Mouse (Mus musculus) hindbrain, embryonic 11.5 days (tissue): Measurements from ENCODE around the gene Iqsec1. TPM values are rescaled to one million over a fixed set of nuclear protein-coding genes. Genes with fewer than 3 reads are reported as not detected.
A peak's percentile ranks its signal among the peaks of the same experiment; 100 is the strongest.
"Not testable (repeated sequence)": the region's sequence is repeated elsewhere in the genome, so short reads cannot be mapped to it uniquely, and the experiment has no call there.

Experiments
- ATAC-seq: fragments of 200-750 bp; cut with Nextera tagmentation; 2 replicates; pipeline ENCODE4 v1.8.0; 2017; ENCODE audit warnings: mild to moderate bottlenecking, moderate TSS enrichment, moderate library complexity; ENCODE audit not compliant: low FRiP score
- DNase-seq: peaks from one replicate; pipeline ENCODE4 v3.0.0-alpha.2; 2015; ENCODE audit warnings: low spot score
- H3K27ac ChIP-seq: fragments of 300-500 bp; sonication (generic); 2 replicates; pipeline ENCODE4 v1.5.1; 2014; ENCODE audit warnings: mild to moderate bottlenecking, low read depth, low read length
- H3K27me3 ChIP-seq: fragments of 300-500 bp; sonication (generic); 2 replicates; pipeline ENCODE4 v1.6.1; 2014; ENCODE audit warnings: mild to moderate bottlenecking, low read length, moderate library complexity, mixed read lengths; ENCODE audit not compliant: control insufficient read depth, insufficient read depth
- H3K36me3 ChIP-seq: fragments of 300-500 bp; sonication (generic); 2 replicates; pipeline ENCODE4 v1.6.1; 2014; ENCODE audit warnings: mild to moderate bottlenecking, low read length, moderate library complexity, mixed read lengths; ENCODE audit not compliant: control insufficient read depth, insufficient read depth
- H3K4me1 ChIP-seq: fragments of 300-500 bp; sonication (generic); replicated peaks from 2 replicates; pipeline ENCODE4 v1.6.1; 2014; ENCODE audit warnings: low read length, mixed read lengths; ENCODE audit not compliant: control insufficient read depth, insufficient read depth
- H3K4me2 ChIP-seq: fragments of 300-500 bp; sonication (generic); replicated peaks from 2 replicates; pipeline ENCODE4 v1.6.1; 2014; ENCODE audit warnings: mild to moderate bottlenecking, low read depth, low read length
- H3K4me3 ChIP-seq: fragments of 300-500 bp; sonication (generic); 2 replicates; pipeline ENCODE4 v1.5.1; 2014; ENCODE audit warnings: low read depth, low read length
- H3K9ac ChIP-seq: fragments of 300-500 bp; sonication (generic); 2 replicates; pipeline ENCODE4 v1.6.1; 2014; ENCODE audit warnings: low read depth, low read length
- H3K9me3 ChIP-seq: fragments of 300-500 bp; sonication (generic); 2 replicates; pipeline ENCODE4 v1.6.1; 2016; ENCODE audit warnings: low read length; ENCODE audit not compliant: control insufficient read depth
- WGBS: fragments of 180-500 bp; shearing (Covaris S2); extraction: QIAGEN DNeasy Blood & Tissue Kit; methylation state at CpG from one replicate; pipeline ENCODE4 v1.1.7; 2014; 5-methylcytosine and 5-hydroxymethylcytosine counted together
- polyA plus RNA-seq: library from polyadenylated mRNA; unstranded; fragments of >200 nt; fragmentation: Nextera tagmentation; extraction: Ambion mirVana; gene quantifications from 2 replicates; pipeline ENCODE4 v1.2.1, GENCODE M21; 2014

Gene Iqsec1
- polyA plus RNA-seq, 1 experiment from 2014 or later: 22.4 TPM

DNA sequence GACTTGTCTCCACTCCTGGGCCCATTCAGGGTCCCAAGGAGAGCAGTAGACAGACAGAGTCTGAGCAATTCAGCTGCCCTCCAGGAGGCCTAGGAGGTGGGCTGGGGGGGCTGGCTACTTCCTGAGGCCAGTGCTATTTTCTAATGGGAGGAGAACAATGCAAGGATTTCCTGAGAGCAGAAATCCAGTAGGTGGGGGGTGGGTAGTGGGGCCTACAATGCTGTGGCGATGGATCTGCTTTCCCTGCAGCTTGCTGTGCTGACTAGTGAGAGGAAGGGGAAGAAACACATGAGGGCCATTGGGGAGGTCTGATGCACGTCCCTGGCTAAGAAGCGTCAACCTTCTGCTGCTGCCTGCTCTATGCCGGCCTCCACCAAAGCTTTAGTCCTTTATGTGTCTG lies 309.7 kb downstream of the Iqsec1 start:
- WGBS: 73% methylated on average over 4 of the region's 4 CpGs
- Histone ChIP-seq H3K27ac (no peak overlapping the region), H3K4me3 (no peak overlapping the region), H3K27me3 (no peaks in the 10 kb centered on the region), H3K4me2 (no peak overlapping the region), H3K9ac (no peak overlapping the region), H3K4me1 (no peaks in the 10 kb centered on the region), H3K36me3 (peaks cover 18% of the 10 kb centered on the region; the same call in 1 of the 2 replicates), H3K9me3 (no peaks in the 10 kb centered on the region)
- ATAC-seq (no peak), DNase-seq (no peak)

DNA sequence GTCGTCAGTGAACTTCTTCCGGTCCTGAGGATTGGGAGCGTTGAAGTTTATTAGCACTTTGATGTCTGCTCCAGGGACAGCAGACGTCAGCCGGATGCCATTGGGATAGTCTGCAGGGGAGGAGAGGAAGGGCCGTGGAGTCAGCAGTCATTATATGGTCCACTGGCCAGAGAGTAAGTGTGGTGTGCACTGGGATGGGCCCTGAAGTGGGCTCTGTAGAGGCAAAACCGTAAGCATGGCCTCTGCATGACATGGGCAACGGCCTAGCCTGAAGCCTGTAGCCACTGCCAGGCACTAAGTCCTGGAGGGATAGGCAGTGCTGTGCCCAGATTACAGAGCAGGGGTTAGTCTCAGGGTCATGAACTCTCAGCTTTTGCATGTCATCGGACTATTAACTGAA lies 319.8 kb downstream of the Iqsec1 start:
- Histone ChIP-seq H3K9ac (no peak overlapping the region), H3K4me3 (no peak overlapping the region), H3K27ac (no peak overlapping the region), H3K9me3 (no peaks in the 10 kb centered on the region), H3K4me1 (no peaks in the 10 kb centered on the region), H3K4me2 (no peak overlapping the region), H3K36me3 (peaks cover 13% of the 10 kb centered on the region), H3K27me3 (no peaks in the 10 kb centered on the region)
- DNase-seq (no peak), ATAC-seq (no peak)
- 86% methylated on average over 9 of the region's 9 CpGs for WGBS

DNA sequence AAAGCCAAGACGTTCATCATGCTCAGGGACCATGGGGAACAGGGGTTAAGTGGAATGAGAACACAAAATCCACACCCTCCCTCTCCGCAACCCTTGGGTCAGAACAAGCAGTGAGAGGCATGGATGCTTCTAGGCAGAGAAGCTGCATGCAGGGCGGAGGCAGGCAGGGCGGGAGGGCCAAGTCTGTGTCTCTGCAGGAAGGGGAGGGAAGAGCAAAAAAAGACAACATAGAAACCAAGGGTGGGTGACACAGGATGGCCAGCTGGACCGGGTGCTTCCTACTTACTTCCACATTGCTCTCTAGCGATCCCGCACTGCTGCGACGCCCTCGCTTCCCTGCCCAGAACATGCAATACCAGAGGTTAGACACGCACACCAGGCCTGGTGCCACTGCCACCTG lies 324.7 kb downstream of the Iqsec1 start:
- DNase-seq (no peak), ATAC-seq (no peak)
- no peak overlapping the region for H3K4me3 ChIP-seq
- no peaks in the 10 kb centered on the region for H3K9me3 ChIP-seq
- H3K4me1 ChIP-seq: no peaks in the 10 kb centered on the region; the same call in 1 of the 2 replicates
- peaks cover 12% of the 10 kb centered on the region; the same call in 1 of the 2 replicates for H3K36me3 ChIP-seq
- no peak overlapping the region for H3K9ac ChIP-seq
- no peaks in the 10 kb centered on the region for H3K27me3 ChIP-seq
- 86% methylated on average over 11 of the region's 11 CpGs for WGBS
- no peak overlapping the region for H3K27ac ChIP-seq
- no peak overlapping the region for H3K4me2 ChIP-seq

DNA sequence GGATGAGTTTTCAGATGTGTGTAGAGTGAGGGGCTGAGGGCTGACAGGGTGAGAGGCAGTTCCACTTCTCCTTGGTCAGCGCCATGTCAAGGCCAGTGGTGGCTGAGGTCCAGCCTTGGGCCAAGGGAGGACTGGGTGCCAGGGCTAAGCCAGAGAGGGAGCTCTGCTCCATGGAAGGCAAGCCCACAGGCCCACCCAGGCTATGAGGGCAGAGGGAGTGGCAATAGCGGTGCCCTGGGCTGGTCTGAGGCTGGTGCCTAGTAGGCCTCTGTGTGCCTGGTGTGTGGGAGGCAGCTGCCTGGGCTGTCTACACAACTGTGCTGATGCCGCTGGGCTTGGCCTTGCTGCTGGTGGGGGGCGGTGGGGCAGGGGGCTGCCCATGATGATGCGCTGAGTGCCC lies 326.3 kb downstream of the Iqsec1 start:
- Histone ChIP-seq H3K4me3 (no peak overlapping the region), H3K4me1 (no peaks in the 10 kb centered on the region; the same call in 1 of the 2 replicates), H3K9me3 (no peaks in the 10 kb centered on the region), H3K4me2 (no peak overlapping the region), H3K27me3 (no peaks in the 10 kb centered on the region), H3K27ac (no peak overlapping the region), H3K36me3 (peaks cover 12% of the 10 kb centered on the region; the same call in 1 of the 2 replicates), H3K9ac (no peak overlapping the region)
- ATAC-seq (no peak), DNase-seq (no peak)
- WGBS: 98% methylated on average over 4 of the region's 5 CpGs

DNA sequence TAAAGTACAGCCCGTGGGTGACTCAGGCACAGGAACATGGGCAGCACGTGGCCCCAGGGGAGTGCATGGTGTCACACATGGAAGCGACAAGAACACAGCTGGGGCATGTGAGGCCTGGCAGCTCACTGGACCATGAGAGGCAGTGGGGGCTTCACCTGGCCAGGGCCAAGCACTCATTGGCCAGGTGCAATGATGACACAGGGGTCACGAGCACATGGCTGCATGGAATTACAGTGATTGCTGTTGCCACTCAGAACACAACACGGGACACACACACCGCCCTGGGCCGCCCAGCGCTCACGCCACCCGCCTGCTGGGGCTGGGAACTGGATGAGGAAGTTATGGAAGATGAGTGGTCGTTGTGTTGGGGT lies 327.5 kb downstream of the Iqsec1 start:
- no peak overlapping the region for H3K9ac ChIP-seq
- H3K27me3 ChIP-seq: no peaks in the 10 kb centered on the region
- no peak overlapping the region for H3K4me2 ChIP-seq
- no peaks in the 10 kb centered on the region; the same call in 1 of the 2 replicates for H3K4me1 ChIP-seq
- H3K36me3 ChIP-seq: peaks cover 9% of the 10 kb centered on the region; the same call in 1 of the 2 replicates
- no peak overlapping the region for H3K27ac ChIP-seq
- 93% methylated on average over 11 of the region's 11 CpGs for WGBS
- no peak for DNase-seq
- no peak overlapping the region for H3K4me3 ChIP-seq
- ATAC-seq: no peak
- H3K9me3 ChIP-seq: no peaks in the 10 kb centered on the region

DNA sequence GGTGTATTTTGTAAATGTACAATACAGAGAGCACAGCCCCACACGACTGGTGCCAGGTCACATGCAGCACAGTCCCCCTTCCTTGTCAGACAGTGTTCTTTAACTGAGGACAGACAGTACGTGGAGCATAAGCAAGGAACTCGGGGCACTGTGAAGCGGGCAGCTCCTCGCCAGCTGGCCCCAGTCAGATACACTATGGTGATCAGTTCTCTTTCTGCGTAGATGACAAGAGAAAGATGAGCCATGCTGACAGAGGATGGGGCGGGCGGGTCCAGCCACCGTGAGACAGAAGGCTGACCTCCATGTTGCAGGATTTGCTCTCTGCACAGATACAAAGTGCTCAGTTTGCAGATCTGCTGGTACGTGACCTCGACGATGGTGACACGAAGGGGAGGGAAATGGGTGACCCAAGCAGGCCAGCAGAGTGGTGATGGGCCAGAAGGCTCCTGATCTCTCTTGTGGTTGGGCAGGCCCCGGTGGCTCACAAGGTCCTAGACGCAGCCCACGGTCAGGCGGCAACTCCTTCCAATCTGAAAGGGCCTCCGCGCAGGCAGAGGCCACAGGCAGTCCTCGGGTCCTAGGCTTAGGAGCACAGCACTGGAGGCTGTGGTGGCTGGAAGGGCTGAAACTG lies 328.0 kb downstream of the Iqsec1 start:
- Histone ChIP-seq H3K27me3 (no peaks in the 10 kb centered on the region), H3K9me3 (no peaks in the 10 kb centered on the region), H3K27ac (no peak overlapping the region), H3K9ac (no peak overlapping the region), H3K36me3 (peaks cover 8% of the 10 kb centered on the region; the same call in 1 of the 2 replicates), H3K4me1 (no peaks in the 10 kb centered on the region; the same call in 1 of the 2 replicates), H3K4me2 (no peak overlapping the region), H3K4me3 (no peak overlapping the region)
- WGBS: 89% methylated on average over 20 of the region's 20 CpGs
- ATAC-seq: no peak
- no peak for DNase-seq

DNA sequence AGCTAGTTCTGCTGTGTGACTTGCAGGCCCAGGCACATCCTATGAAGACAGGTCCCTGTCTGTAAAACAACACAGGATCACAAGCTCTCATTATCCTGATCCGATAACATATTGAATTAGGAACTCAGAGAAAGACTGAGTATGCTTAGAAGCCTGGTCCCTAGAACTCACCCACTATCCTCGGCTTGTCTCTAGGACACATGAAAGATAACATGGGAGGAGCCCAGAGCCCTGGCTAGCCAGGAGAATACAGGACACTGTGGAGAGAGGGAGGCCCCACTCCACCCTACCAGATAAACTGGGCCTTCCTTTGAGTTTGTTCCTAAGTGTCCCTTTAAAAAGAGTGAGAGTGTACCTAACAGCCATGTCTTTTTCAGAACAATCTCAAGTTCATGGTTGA lies 328.6 kb downstream of the Iqsec1 start:
- 69% methylated on average over 2 of the region's 2 CpGs for WGBS

DNA sequence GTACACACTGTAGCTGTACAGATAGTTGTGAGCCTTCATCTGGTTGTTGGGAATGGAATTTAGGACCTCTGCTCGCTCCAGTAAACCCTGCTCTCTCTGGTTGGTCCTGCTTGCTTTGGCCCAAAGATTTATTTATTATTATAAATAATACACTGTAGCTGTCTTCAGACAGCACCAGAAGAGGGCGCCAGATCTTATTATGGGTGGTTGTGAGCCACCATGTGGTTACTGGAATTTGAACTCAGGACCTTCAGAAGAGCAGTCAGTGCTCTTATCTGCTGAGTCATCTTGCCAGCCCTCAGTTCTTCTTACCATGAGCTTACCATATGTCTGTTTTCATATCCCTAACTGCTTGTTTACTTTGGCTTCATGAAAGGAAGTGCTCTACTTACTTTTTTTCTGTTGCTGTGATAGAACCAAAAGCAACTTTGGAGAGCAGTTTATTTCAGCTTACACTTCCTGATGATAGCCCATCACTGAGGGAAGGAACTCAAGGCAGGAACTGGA lies 332.1 kb downstream of the Iqsec1 start:
- not testable (repeated sequence) for ATAC-seq, H3K27ac ChIP-seq, H3K27me3 ChIP-seq, DNase-seq, H3K36me3 ChIP-seq, H3K9me3 ChIP-seq, H3K9ac ChIP-seq, H3K4me2 ChIP-seq, H3K4me1 ChIP-seq, H3K4me3 ChIP-seq
- WGBS: 76% methylated on average over 2 of the region's 2 CpGs

More for the DNA sequence above, 328.6 kb downstream of the Iqsec1 start:
- no peaks in the 10 kb centered on the region for H3K9me3 ChIP-seq
- no peaks in the 10 kb centered on the region for H3K27me3 ChIP-seq
- no peak overlapping the region for H3K4me2 ChIP-seq
- H3K4me1 ChIP-seq: no peaks in the 10 kb centered on the region; the same call in 1 of the 2 replicates
- DNase-seq (no peak), ATAC-seq (no peak)
- H3K9ac ChIP-seq: no peak overlapping the region
- 0 out of 2 replicates have a peak, but pooled peaks cover 4% of the 10 kb centered on the region for H3K36me3 ChIP-seq
- H3K27ac ChIP-seq: no peak overlapping the region
- no peak overlapping the region for H3K4me3 ChIP-seq

DNA sequence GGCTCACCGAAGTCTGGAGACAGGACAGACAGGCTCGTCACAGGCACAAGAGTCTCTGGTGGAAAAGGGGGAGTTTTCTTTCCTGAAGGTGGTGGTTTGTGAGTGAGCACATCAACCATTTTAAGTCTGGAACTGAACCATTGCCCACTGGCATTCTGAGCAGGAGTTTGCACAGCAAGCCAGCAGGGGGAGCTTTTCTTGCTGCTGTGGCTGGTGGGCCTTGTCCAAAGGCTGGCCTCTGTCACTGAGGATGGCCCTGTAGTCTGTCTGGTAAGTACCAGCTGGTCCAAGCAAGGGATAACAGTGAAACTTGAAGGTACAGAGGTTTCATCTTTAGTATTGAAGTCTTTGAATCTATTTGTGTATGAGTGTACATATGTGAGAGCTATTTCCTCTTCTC lies 334.7 kb downstream of the Iqsec1 start:
- Histone ChIP-seq H3K9me3 (no peaks in the 10 kb centered on the region), H3K27me3 (no peaks in the 10 kb centered on the region), H3K4me2 (no peak overlapping the region), H3K4me1 (no peaks in the 10 kb centered on the region), H3K27ac (no peak overlapping the region), H3K36me3 (no peaks in the 10 kb centered on the region), H3K9ac (no peak overlapping the region), H3K4me3 (no peak overlapping the region)
- no peak for ATAC-seq
- WGBS: 58% methylated on average over 2 of the region's 2 CpGs
- DNase-seq: peak; percentile 62
